Mouse (Mus musculus) embryonic facial prominence, embryonic 11.5 days (tissue): Measurements from ENCODE around the gene Slc25a24. TPM values are rescaled to one million over a fixed set of nuclear protein-coding genes. Genes with fewer than 3 reads are reported as not detected.

Experiments used
- ATAC-seq: fragments of 200-750 bp; cut with Nextera tagmentation; replicated peaks from 2 replicates; pipeline ENCODE4 v1.8.0; 2017; ENCODE audit warnings: low read depth; ENCODE audit not compliant: insufficient number of reproducible peaks, low FRiP score, low TSS enrichment
- DNase-seq: peaks from one replicate; pipeline ENCODE4 v3.0.0-alpha.2; 2015; ENCODE audit warnings: low spot score
- H3K27ac ChIP-seq: fragments of 300-500 bp; sonication (generic); replicated peaks from 2 replicates; pipeline ENCODE4 v1.5.1; 2014; ENCODE audit warnings: mild to moderate bottlenecking, low read depth, low read length, control low read depth
- H3K27me3 ChIP-seq: fragments of 300-500 bp; sonication (generic); 2 replicates; pipeline ENCODE4 v1.6.1; 2014; ENCODE audit warnings: mild to moderate bottlenecking, low read length, moderate library complexity, mixed read lengths; ENCODE audit not compliant: control insufficient read depth, insufficient read depth
- H3K36me3 ChIP-seq: fragments of 300-500 bp; sonication (generic); replicated peaks from 2 replicates; pipeline ENCODE4 v1.6.1; 2014; ENCODE audit warnings: low read depth, mild to moderate bottlenecking, low read length, moderate library complexity, mixed read lengths; ENCODE audit not compliant: control insufficient read depth, insufficient read depth
- H3K4me1 ChIP-seq: fragments of 300-500 bp; sonication (generic); 2 replicates; pipeline ENCODE4 v1.6.1; 2014; ENCODE audit warnings: low read length, mixed read lengths; ENCODE audit not compliant: control insufficient read depth, insufficient read depth
- H3K4me2 ChIP-seq: fragments of 300-500 bp; sonication (generic); 2 replicates; pipeline ENCODE4 v1.6.1; 2014; ENCODE audit warnings: low read depth, mild to moderate bottlenecking, control low read depth, low read length, moderate library complexity
- H3K4me3 ChIP-seq: fragments of 300-500 bp; sonication (generic); 2 replicates; pipeline ENCODE4 v1.5.1; 2014; ENCODE audit warnings: low read depth, low read length, control low read depth
- H3K9ac ChIP-seq: fragments of 300-500 bp; sonication (generic); replicated peaks from 2 replicates; pipeline ENCODE4 v1.6.1; 2014; ENCODE audit warnings: mild to moderate bottlenecking, control low read depth, low read length
- H3K9me3 ChIP-seq: fragments of 300-500 bp; sonication (generic); replicated peaks from 2 replicates; pipeline ENCODE4 v1.6.1; 2016; ENCODE audit warnings: mild to moderate bottlenecking, low read length, inconsistent platforms, mixed read lengths; ENCODE audit not compliant: control insufficient read depth
- WGBS: fragments of 180-500 bp; shearing (Covaris S2); extraction: QIAGEN DNeasy Blood & Tissue Kit; methylation state at CpG from one replicate; pipeline ENCODE4 v1.1.7; 2014; 5-methylcytosine and 5-hydroxymethylcytosine counted together
- polyA plus RNA-seq: library from polyadenylated mRNA; unstranded; fragments of >200 nt; fragmentation: Nextera tagmentation; extraction: Ambion mirVana; gene quantifications from 2 replicates; pipeline ENCODE4 v1.2.1, GENCODE M21; 2014

Slc25a24 gene
- polyA plus RNA-seq, 1 experiment from 2014 or later, result 52.6 TPM

- H3K4me3 ChIP-seq, result peak overlapping the region; percentile 74
- ATAC-seq (no peak), DNase-seq (peak; percentile 40)
- no peaks in the 10 kb centered on the region for H3K27me3 ChIP-seq
- WGBS, result 13% methylated on average over 8 of the region's 8 CpGs
- peak overlapping the region; percentile 57 for H3K27ac ChIP-seq
- H3K4me2 ChIP-seq, result peak overlapping the region; percentile 67
- no peaks in the 10 kb centered on the region for H3K36me3 ChIP-seq
- H3K4me1 ChIP-seq, result no peaks in the 10 kb centered on the region; the same call in 1 of the 2 replicates
- peak overlapping the region; percentile 93 for H3K9ac ChIP-seq
- H3K9me3 ChIP-seq, result no peaks in the 10 kb centered on the region
Observed at GRCm38 (mm10) chr3:109123531-109123981, 607 bp downstream of the Slc25a24 start.

- Histone ChIP-seq H3K4me2 (peak overlapping the region; percentile 67; the same call in 1 of the 2 replicates), H3K4me3 (peak overlapping the region; percentile 74; the same call in 1 of the 2 replicates), H3K4me1 (no peaks in the 10 kb centered on the region; the same call in 1 of the 2 replicates), H3K27me3 (no peaks in the 10 kb centered on the region), H3K36me3 (no peaks in the 10 kb centered on the region), H3K9me3 (no peaks in the 10 kb centered on the region), H3K27ac (no peak overlapping the region), H3K9ac (no peak overlapping the region)
- peak; percentile 20 for DNase-seq
- WGBS, result 45% methylated on average over 4 of the region's 4 CpGs
- ATAC-seq, result no peak
Observed at GRCm38 (mm10) chr3:109124091-109124490, 1.1 kb downstream of the Slc25a24 start.

GRCm38 (mm10) chr3:109125531-109125930 is 2.6 kb downstream of the Slc25a24 start:
- WGBS, result 83% methylated on average over 6 of the region's 6 CpGs
- Histone ChIP-seq H3K4me2 (no peak overlapping the region), H3K9ac (no peak overlapping the region), H3K27ac (no peak overlapping the region), H3K9me3 (no peaks in the 10 kb centered on the region), H3K27me3 (no peaks in the 10 kb centered on the region), H3K36me3 (no peaks in the 10 kb centered on the region), H3K4me3 (no peak overlapping the region), H3K4me1 (no peaks in the 10 kb centered on the region; the same call in 1 of the 2 replicates)
- no peak for ATAC-seq
- DNase-seq, result no peak

DNA sequence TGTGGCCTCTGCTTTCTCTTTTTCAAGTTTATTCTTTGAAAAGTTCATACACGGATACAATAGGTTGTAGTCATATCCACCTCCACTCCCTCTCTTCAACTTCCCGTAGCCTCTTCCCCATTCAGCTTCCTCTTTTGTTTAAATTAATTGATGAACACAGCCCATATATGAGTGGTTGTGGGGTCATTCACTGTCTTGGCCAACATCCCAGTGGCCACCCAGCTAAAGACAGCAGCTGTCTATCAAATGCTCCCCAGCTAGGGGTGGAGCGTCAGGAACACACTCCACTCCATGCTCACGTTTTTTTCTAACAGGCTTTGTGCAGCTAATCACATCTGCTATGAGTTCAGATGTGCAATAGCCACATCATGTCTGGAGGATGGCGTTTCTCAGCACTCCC is 6.8 kb downstream of the Slc25a24 start:
- H3K36me3 ChIP-seq, result no peaks in the 10 kb centered on the region
- H3K27me3 ChIP-seq, result no peaks in the 10 kb centered on the region; the same call in 1 of the 2 replicates

DNA sequence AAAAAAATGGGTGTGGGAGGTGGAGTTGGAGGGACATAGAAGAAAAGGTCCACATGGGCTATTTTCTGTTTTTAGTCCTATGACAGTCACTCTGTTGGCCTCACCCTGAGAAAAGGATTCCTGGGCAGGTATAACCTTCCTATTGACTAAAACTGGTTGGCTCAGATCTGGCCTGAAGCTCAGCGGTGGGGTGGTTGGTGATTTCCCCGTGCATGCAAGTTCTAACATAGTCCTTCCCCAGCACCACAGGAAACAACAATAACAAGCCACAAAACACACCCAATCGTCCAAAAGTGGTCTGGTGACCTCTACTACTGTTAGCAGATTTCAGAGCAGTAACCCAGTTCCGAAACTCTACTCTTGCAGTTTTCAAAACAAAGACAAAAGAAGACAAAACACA is 10.0 kb downstream of the Slc25a24 start:
- Histone ChIP-seq H3K36me3 (no peaks in the 10 kb centered on the region), H3K9me3 (no peaks in the 10 kb centered on the region), H3K4me2 (no peak overlapping the region), H3K4me1 (no peaks in the 10 kb centered on the region), H3K27ac (no peak overlapping the region), H3K27me3 (no peaks in the 10 kb centered on the region; the same call in 1 of the 2 replicates), H3K4me3 (no peak overlapping the region), H3K9ac (no peak overlapping the region)
- ATAC-seq, result no peak
- WGBS, result 86% methylated on average over 4 of the region's 4 CpGs
- DNase-seq, result no peak

More for the DNA sequence above, 6.8 kb downstream of the Slc25a24 start:
- ATAC-seq, result no peak
- 81% methylated on average over 5 of the region's 5 CpGs for WGBS
- no peaks in the 10 kb centered on the region for H3K4me1 ChIP-seq
- H3K9ac ChIP-seq, result no peak overlapping the region
- no peak overlapping the region for H3K4me3 ChIP-seq
- DNase-seq, result no peak
- no peaks in the 10 kb centered on the region for H3K9me3 ChIP-seq
- no peak overlapping the region for H3K4me2 ChIP-seq
- no peak overlapping the region for H3K27ac ChIP-seq

- Histone ChIP-seq H3K36me3 (no peaks in the 10 kb centered on the region), H3K9me3 (no peaks in the 10 kb centered on the region), H3K4me2 (no peak overlapping the region), H3K27me3 (no peaks in the 10 kb centered on the region; the same call in 1 of the 2 replicates), H3K4me1 (no peaks in the 10 kb centered on the region), H3K27ac (no peak overlapping the region), H3K4me3 (no peak overlapping the region), H3K9ac (no peak overlapping the region)
- ATAC-seq, result no peak
- WGBS, result 92% methylated on average over 15 of the region's 15 CpGs
- no peak for DNase-seq
Observed at GRCm38 (mm10) chr3:109134036-109134435, 11.1 kb downstream of the Slc25a24 start.

DNA sequence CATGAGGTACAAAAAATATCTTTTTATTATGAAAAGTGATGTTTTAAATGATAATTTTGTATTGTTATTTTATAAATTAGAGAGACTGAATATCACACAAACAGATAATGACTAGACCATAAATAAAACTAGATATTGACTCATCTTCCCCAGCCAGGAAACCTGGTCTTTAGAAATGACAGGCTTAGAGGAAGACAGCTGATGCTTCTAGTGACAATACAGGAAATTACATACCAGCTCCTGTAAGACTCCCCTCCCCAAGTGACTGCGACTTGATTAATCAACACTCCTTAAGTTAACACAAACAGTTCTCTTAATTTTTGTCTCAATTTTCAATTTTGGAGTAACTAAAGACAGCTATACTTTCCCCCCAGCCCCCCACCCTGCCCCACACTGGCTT is 12.4 kb downstream of the Slc25a24 start:
- DNase-seq, result no peak
- ATAC-seq, result no peak
- H3K9me3 ChIP-seq, result no peaks in the 10 kb centered on the region
- no peaks in the 10 kb centered on the region for H3K4me1 ChIP-seq
- H3K27me3 ChIP-seq, result no peaks in the 10 kb centered on the region; the same call in 1 of the 2 replicates
- H3K4me2 ChIP-seq, result no peak overlapping the region
- no peak overlapping the region for H3K9ac ChIP-seq
- H3K27ac ChIP-seq, result no peak overlapping the region
- no peaks in the 10 kb centered on the region for H3K36me3 ChIP-seq
- no peak overlapping the region for H3K4me3 ChIP-seq
- 86% methylated on average over 1 of the region's 1 CpGs for WGBS

DNA sequence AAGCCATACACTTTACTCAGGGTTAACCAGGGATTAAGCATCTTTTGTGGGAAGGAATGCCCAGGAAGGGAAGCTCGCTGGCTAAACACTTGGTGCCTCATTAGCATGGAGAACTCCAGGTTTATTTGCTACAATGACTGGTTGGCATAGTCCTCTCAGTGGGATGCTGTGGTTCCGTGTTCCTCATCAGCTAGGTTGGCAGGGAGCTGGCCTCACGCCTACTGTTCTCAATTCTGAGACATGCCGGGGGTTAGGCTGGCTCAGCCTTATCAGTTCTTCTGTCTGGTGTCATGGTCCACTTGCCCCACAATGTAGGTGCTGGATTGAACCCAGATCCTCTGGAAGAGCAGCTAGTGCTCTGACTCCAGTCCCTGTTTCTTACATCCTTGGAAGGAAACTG is 29.6 kb downstream of the Slc25a24 start:
- DNase-seq, result no peak
- H3K9me3 ChIP-seq, result no peaks in the 10 kb centered on the region
- H3K4me2 ChIP-seq, result no peak overlapping the region
- no peak overlapping the region for H3K4me3 ChIP-seq
- no peaks in the 10 kb centered on the region for H3K36me3 ChIP-seq
- no peaks in the 10 kb centered on the region for H3K4me1 ChIP-seq
- H3K9ac ChIP-seq, result no peak overlapping the region
- WGBS, result 92% methylated on average over 4 of the region's 4 CpGs
- H3K27ac ChIP-seq, result no peak overlapping the region
- no peak for ATAC-seq
- H3K27me3 ChIP-seq, result no peaks in the 10 kb centered on the region
